9 mouse cellular contexts compared by ENCODE assay signal in genomic region chr8:94978593-94979319, GRCm38 (mm10). TPM values are rescaled to one million over a fixed set of nuclear protein-coding genes. Genes with fewer than 3 reads are reported as not detected.
DNase-seq lines count a peak whose midpoint lies in the region; ATAC-seq and TF ChIP-seq lines count a peak whose summit lies in the region.
"Had no signal": no experiment of that assay in that cellular context is flagged by ENCODE, and none has a peak within 500 bp of the region (broad histone marks: within the 10 kb centered on the region; RNA-seq: fewer than 3 reads in every experiment).

No protein-coding gene starts in this region.

- no peak overlapping the region for H3K4me2 ChIP-seq in hindbrain, embryonic 11.5 days (replicated peaks; ENCODE audit: low read depth, low read length)
- H3K4me2 ChIP-seq in liver, embryonic 16.5 days (ENCODE audit: low read depth, low read length) = peak overlapping the region; percentile 73

- ATAC-seq in hindbrain, embryonic 11.5 days (ENCODE audit: low FRiP score) = no peak
- no peak for ATAC-seq in liver, embryonic 16.5 days (ENCODE audit: low read depth)

- H3K27me3 ChIP-seq in hindbrain, embryonic 10.5 days (ENCODE audit: insufficient read depth, poor library complexity, severe bottlenecking) = peaks cover 40% of the 10 kb centered on the region
- H3K27me3 ChIP-seq in hindbrain, embryonic 11.5 days (ENCODE audit: control insufficient read depth, insufficient read depth, low read length) = no peaks in the 10 kb centered on the region
- no peaks in the 10 kb centered on the region for H3K27me3 ChIP-seq in thymus, adult 2 months (ENCODE audit: control insufficient read depth, insufficient read depth, low read length)
- no peaks in the 10 kb centered on the region; the same call in 1 of the 2 replicates for H3K27me3 ChIP-seq in liver, embryonic 16.5 days (ENCODE audit: control insufficient read depth, insufficient read depth, low read depth, low read length)

- TF ChIP-seq POLR2A in thymus, adult 2 months (IDR thresholded peaks at IDR 0.05; ENCODE audit: control insufficient read depth, extremely low read depth, insufficient read depth, low read length, poor library complexity) = no peak

- H3K36me3 ChIP-seq in hindbrain, embryonic 10.5 days = no peaks in the 10 kb centered on the region
- no peaks in the 10 kb centered on the region for H3K36me3 ChIP-seq in hindbrain, embryonic 11.5 days (ENCODE audit: control insufficient read depth, insufficient read depth, low read length)
- no peaks in the 10 kb centered on the region for H3K36me3 ChIP-seq in thymus, adult 2 months (ENCODE audit: control insufficient read depth, insufficient read depth, low read length)
- H3K36me3 ChIP-seq in liver, embryonic 16.5 days (ENCODE audit: control insufficient read depth, insufficient read depth) = no peaks in the 10 kb centered on the region

- H3K4me1 ChIP-seq in hindbrain, embryonic 10.5 days (replicated peaks) = peaks cover 64% of the 10 kb centered on the region
- peaks cover 8% of the 10 kb centered on the region for H3K4me1 ChIP-seq in hindbrain, embryonic 11.5 days (replicated peaks; ENCODE audit: control insufficient read depth, insufficient read depth, low read length)
- H3K4me1 ChIP-seq in thymus, adult 2 months (replicated peaks; ENCODE audit: control insufficient read depth, insufficient read depth, low read length) = peaks cover 86% of the 10 kb centered on the region
- peaks cover 70% of the 10 kb centered on the region for H3K4me1 ChIP-seq in liver, embryonic 16.5 days (ENCODE audit: control insufficient read depth, low read depth, low read length)

- TF ChIP-seq CTCF in thymus, adult 2 months (IDR thresholded peaks at IDR 0.05; ENCODE audit: borderline replicate concordance, control insufficient read depth, extremely low read depth, insufficient read depth, low read length, poor library complexity) = no peak

- peak overlapping the region; percentile 67; the same call in 1 of the 2 replicates for H3K27ac ChIP-seq in hindbrain, embryonic 10.5 days
- no peak overlapping the region for H3K27ac ChIP-seq in hindbrain, embryonic 11.5 days (ENCODE audit: low read depth, low read length)
- no peak overlapping the region for H3K27ac ChIP-seq in thymus, adult 2 months (ENCODE audit: control insufficient read depth, insufficient read depth, low read length)
- H3K27ac ChIP-seq in liver, embryonic 16.5 days (ENCODE audit: low read length) = peak overlapping the region; percentile 7; the same call in 1 of the 2 replicates

- intact Hi-C loops in left cerebral cortex, postnatal 14 days (cut with DNase I) = no loop called here

- H3K9me3 ChIP-seq in hindbrain, embryonic 10.5 days = no peaks in the 10 kb centered on the region
- H3K9me3 ChIP-seq in hindbrain, embryonic 11.5 days (ENCODE audit: control insufficient read depth, low read length) = no peaks in the 10 kb centered on the region
- H3K9me3 ChIP-seq in liver, embryonic 16.5 days (replicated peaks; ENCODE audit: control insufficient read depth, low read length) = no peaks in the 10 kb centered on the region

- WGBS in hindbrain, embryonic 10.5 days = 78% methylated on average over 13 of the region's 13 CpGs
- WGBS in hindbrain, embryonic 11.5 days = 80% methylated on average over 13 of the region's 13 CpGs
- 11% methylated on average over 13 of the region's 13 CpGs for WGBS in thymus, adult 2 months
- WGBS in liver, embryonic 16.5 days (ENCODE audit: insufficient replicate concordance) = 18% methylated on average over 13 of the region's 13 CpGs

- DNase-seq in hindbrain, embryonic 10.5 days (ENCODE audit: low spot score) = no peak
- DNase-seq in hindbrain, embryonic 11.5 days (ENCODE audit: low spot score) = no peak
- no peak for DNase-seq in thymus, adult 2 months
- DNase-seq in thymus, postnatal 10 days (ENCODE audit: low spot score in 2 of 2) = no peak
- DNase-seq in urinary bladder, postnatal 14 days (ENCODE audit: low spot score) = no peak
- DNase-seq in left cerebral cortex, postnatal 14 days (ENCODE audit: low spot score in 2 of 2) = no peak
- no peak for DNase-seq in cerebellum, adult 9-11 months
- DNase-seq: cerebellum, adult 8-10 months had no signal

- no peak overlapping the region for H3K4me3 ChIP-seq in hindbrain, embryonic 10.5 days
- H3K4me3 ChIP-seq in hindbrain, embryonic 11.5 days (ENCODE audit: low read depth, low read length) = no peak overlapping the region
- H3K4me3 ChIP-seq in thymus, adult 2 months (ENCODE audit: control insufficient read depth, insufficient read depth, low read length) = peak overlapping the region; percentile 59
- H3K4me3 ChIP-seq in liver, embryonic 16.5 days (ENCODE audit: low read depth, low read length) = peak overlapping the region; percentile 50; the same call in 1 of the 2 replicates

- no peak overlapping the region for H3K9ac ChIP-seq in hindbrain, embryonic 11.5 days (ENCODE audit: low read depth, low read length)
- no peak overlapping the region; the same call in 1 of the 2 replicates for H3K9ac ChIP-seq in liver, embryonic 16.5 days (ENCODE audit: low read depth, low read length)

RNA-seq across cellular contexts. Expression of gene Adgrg1, which starts 4.2 kb away (rescaled TPM):
- 101 and 186 TPM in 2 replicates for polyA plus RNA-seq in hindbrain, embryonic 10.5 days (2016; fragmentation: Nextera tagmentation; extraction: Ambion mirVana)
- polyA plus RNA-seq in hindbrain, embryonic 11.5 days (2014; fragmentation: Nextera tagmentation; extraction: Ambion mirVana) = 138 and 160 TPM in 2 replicates
- 146 and 166 TPM in 2 replicates for polyA plus RNA-seq in thymus, adult 2 months (2012; rRNA removed)
- 45.0 and 50.6 TPM in 2 replicates for polyA plus RNA-seq in liver, embryonic 16.5 days (2015; fragmentation: Nextera tagmentation; extraction: Ambion mirVana)
- total RNA-seq in left cerebral cortex, postnatal 14 days (2021) = 100 to 1,000 TPM in 1 of 2 experiments, 10 to 100 TPM in 1; 93.3 to 110 TPM

RNA-seq across cellular contexts. Expression of gene Adgrg3, which starts 38.7 kb away (rescaled TPM):
- 3.2 and 3.5 TPM in 2 replicates for polyA plus RNA-seq in hindbrain, embryonic 10.5 days (2016; fragmentation: Nextera tagmentation; extraction: Ambion mirVana)
- polyA plus RNA-seq in hindbrain, embryonic 11.5 days (2014; fragmentation: Nextera tagmentation; extraction: Ambion mirVana) = 2.5 and 4.7 TPM in 2 replicates
- polyA plus RNA-seq in thymus, adult 2 months (2012; rRNA removed) = 27.0 and 32.0 TPM in 2 replicates
- polyA plus RNA-seq in liver, embryonic 16.5 days (2015; fragmentation: Nextera tagmentation; extraction: Ambion mirVana) = 8.3 and 9.1 TPM in 2 replicates
- total RNA-seq in left cerebral cortex, postnatal 14 days (2021) = under 1 TPM; 0.68 to 0.89 TPM

RNA-seq across cellular contexts. Expression of gene Adgrg5, which starts 55.3 kb away (rescaled TPM):
- 0.22 and 0.68 TPM in 2 replicates for polyA plus RNA-seq in hindbrain, embryonic 10.5 days (2016; fragmentation: Nextera tagmentation; extraction: Ambion mirVana)
- polyA plus RNA-seq in hindbrain, embryonic 11.5 days (2014; fragmentation: Nextera tagmentation; extraction: Ambion mirVana) = 0.14 TPM in 2 replicates
- 37.5 and 40.5 TPM in 2 replicates for polyA plus RNA-seq in thymus, adult 2 months (2012; rRNA removed)
- polyA plus RNA-seq in liver, embryonic 16.5 days (2015; fragmentation: Nextera tagmentation; extraction: Ambion mirVana) = 0.37 and 0.39 TPM in 2 replicates
- total RNA-seq in left cerebral cortex, postnatal 14 days (2021) = not detected

Comparison
In these comparisons a context has a peak if more than half of its experiments do, and no peak if none do; other contexts are left out.
1. H3K27ac ChIP-seq: peak in hindbrain, embryonic 10.5 days (single experiment) and liver, embryonic 16.5 days (single experiment); none in hindbrain, embryonic 11.5 days (single experiment) and thymus, adult 2 months (single experiment).
2. H3K4me3 ChIP-seq: peak in thymus, adult 2 months (single experiment) and liver, embryonic 16.5 days (single experiment); none in hindbrain, embryonic 10.5 days (single experiment) and hindbrain, embryonic 11.5 days (single experiment).
3. RNA of gene Adgrg5, which starts 55.3 kb away (polyA plus RNA-seq): 37.5 to 40.5 TPM in thymus, adult 2 months; 0.37 to 0.39 TPM in liver, embryonic 16.5 days, 0.22 to 0.68 TPM in hindbrain, embryonic 10.5 days and 0.14 TPM in hindbrain, embryonic 11.5 days; every median in the first group is over 10 times any median in the second.